Mouse (Mus musculus) midbrain, postnatal 0 days (tissue): Measurements from ENCODE around the gene Fbf1. TPM values are rescaled to one million over a fixed set of nuclear protein-coding genes. Genes with fewer than 3 reads are reported as not detected.

ENCODE experiments used
- ATAC-seq: fragments of 200-750 bp; cut with Nextera tagmentation; 2 replicates; pipeline ENCODE4 v1.8.0; 2017; ENCODE audit warnings: moderate number of reproducible peaks, mild to moderate bottlenecking, moderate TSS enrichment, moderate library complexity; ENCODE audit not compliant: low FRiP score
- DNase-seq: peaks from one replicate; pipeline ENCODE4 v3.0.0-alpha.2; 2015; ENCODE audit warnings: low spot score
- H3K27ac ChIP-seq: fragments of 300-500 bp; sonication (generic); 2 replicates; pipeline ENCODE4 v1.5.1; 2014; ENCODE audit warnings: low read depth, mild to moderate bottlenecking, low read length, mixed read lengths
- H3K27me3 ChIP-seq: fragments of 300-500 bp; sonication (generic); 2 replicates; pipeline ENCODE4 v1.6.1; 2014; ENCODE audit warnings: low read length, control low read depth, mixed read lengths; ENCODE audit not compliant: insufficient read depth
- H3K36me3 ChIP-seq: fragments of 300-500 bp; sonication (generic); 2 replicates; pipeline ENCODE4 v1.6.1; 2014; ENCODE audit warnings: low read length, control low read depth, mixed read lengths; ENCODE audit not compliant: insufficient read depth
- H3K4me1 ChIP-seq: fragments of 300-500 bp; sonication (generic); 2 replicates; pipeline ENCODE4 v1.6.1; 2014; ENCODE audit warnings: mild to moderate bottlenecking, control low read depth, antibody characterized with exemption, low read length, mixed read lengths; ENCODE audit not compliant: insufficient read depth
- H3K4me2 ChIP-seq: fragments of 300-500 bp; sonication (generic); 2 replicates; pipeline ENCODE4 v1.6.1; 2014; ENCODE audit warnings: low read depth, mild to moderate bottlenecking, low read length, mixed read lengths; ENCODE audit not compliant: poor library complexity, severe bottlenecking
- H3K4me3 ChIP-seq: fragments of 300-500 bp; sonication (generic); 2 replicates; pipeline ENCODE4 v1.5.1; 2014; ENCODE audit warnings: low read depth, mild to moderate bottlenecking, low read length, moderate library complexity
- H3K9ac ChIP-seq: fragments of 300-500 bp; sonication (generic); replicated peaks from 2 replicates; pipeline ENCODE4 v1.6.1; 2014; ENCODE audit warnings: mild to moderate bottlenecking, low read length, moderate library complexity, mixed read lengths; ENCODE audit not compliant: poor library complexity, severe bottlenecking
- H3K9me3 ChIP-seq: fragments of 300-500 bp; sonication (generic); 2 replicates; pipeline ENCODE4 v1.6.1; 2016; ENCODE audit warnings: low read length, control low read depth
- CTCF ChIP-seq: IDR thresholded peaks from 2 replicates; pipeline ENCODE4 v1.5.1; 2016; ENCODE audit warnings: antibody characterized with exemption, mild to moderate bottlenecking
- WGBS: fragments of 180-500 bp; shearing (Covaris S2); extraction: QIAGEN DNeasy Blood & Tissue Kit; methylation state at CpG from one replicate; pipeline ENCODE4 v1.1.7; 2014; 5-methylcytosine and 5-hydroxymethylcytosine counted together
- polyA plus RNA-seq: library from polyadenylated mRNA; unstranded; fragments of >200 nt; fragmentation: Nextera tagmentation; extraction: Ambion mirVana; gene quantifications from 2 replicates; pipeline ENCODE4 v1.2.1, GENCODE M21; 2015
- total RNA-seq: library from RNA; depleted of rRNA; stranded (reverse); fragments of >200 nt; gene quantifications from 2 replicates; pipeline ENCODE4 v1.2.3, GENCODE M21; 2014; rRNA removed

Gene Fbf1
- total RNA-seq (82.2 and 83.0 TPM in 2 replicates), polyA plus RNA-seq (38.6 and 43.7 TPM in 2 replicates)

DNA sequence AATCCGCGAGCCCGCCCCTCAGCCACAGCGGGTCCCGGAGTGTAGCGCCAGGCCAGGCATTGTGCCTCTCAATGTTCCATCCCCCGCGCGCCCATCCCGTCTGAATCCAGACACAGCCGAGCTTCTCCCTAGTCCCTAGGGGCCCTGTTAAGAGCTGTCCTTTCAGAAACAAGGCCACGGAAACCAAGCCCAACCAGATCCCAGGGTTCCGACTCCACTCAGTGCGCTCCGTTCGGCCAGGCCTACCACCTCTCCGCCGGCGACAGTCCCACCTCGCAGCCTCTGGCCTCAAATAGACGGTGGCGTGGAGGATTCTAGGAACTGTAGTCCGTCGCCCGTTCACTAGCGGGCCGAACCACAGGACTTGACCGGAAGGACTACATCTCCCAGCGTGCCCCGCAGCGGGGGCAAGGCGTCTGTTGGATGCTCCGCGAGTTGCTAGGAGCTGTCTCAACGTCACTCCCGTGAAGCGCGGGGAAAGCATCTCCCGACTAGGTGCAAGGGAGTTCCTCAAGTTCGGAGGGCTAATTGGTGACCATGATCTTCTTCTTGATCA is at the start of gene Fbf1:
Gene Fbf1, minus strand, starts transcription at position 283 of the 556 bp plus-strand sequence.
- WGBS = under 1% methylated on average over 40 of the region's 40 CpGs
- DNase-seq = peak; percentile 99
- no peaks in the 10 kb centered on the region for H3K9me3 ChIP-seq
- H3K36me3 ChIP-seq = peaks cover 24% of the 10 kb centered on the region
- peak within 1 kb of the TSS; percentile 72 for H3K4me2 ChIP-seq
- H3K27me3 ChIP-seq = no peaks in the 10 kb centered on the region
- H3K4me1 ChIP-seq = peaks cover 3% of the 10 kb centered on the region; the same call in 1 of the 2 replicates
- H3K4me3 ChIP-seq = peak within 1 kb of the TSS; percentile 44
- ATAC-seq = peak; percentile 95
- H3K27ac ChIP-seq = peak within 1 kb of the TSS; percentile 84
- H3K9ac ChIP-seq = peak within 1 kb of the TSS; percentile 57
- TF ChIP-seq CTCF = peak; percentile 17; the same call in 1 of the 2 replicates

DNA sequence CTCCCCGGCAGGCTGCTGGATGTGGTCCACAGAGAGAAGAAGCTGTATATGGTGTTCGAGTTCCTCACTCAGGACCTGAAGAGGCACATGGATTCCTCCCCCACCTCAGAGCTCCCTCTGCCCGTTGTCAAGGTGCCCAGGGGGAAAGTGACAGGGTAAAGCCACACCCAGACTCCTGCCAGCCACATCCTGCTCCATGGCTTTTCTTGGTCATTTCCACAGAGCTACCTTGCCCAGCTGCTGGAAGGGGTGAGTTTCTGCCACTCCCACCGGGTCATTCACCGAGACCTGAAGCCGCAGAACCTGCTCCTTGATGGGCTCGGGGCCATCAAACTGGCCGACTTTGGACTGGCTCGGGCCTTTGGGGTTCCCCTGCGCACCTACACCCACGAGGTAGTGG is 48.6 kb upstream of the Fbf1 start:
- ATAC-seq = no peak
- no peaks in the 10 kb centered on the region; the same call in 1 of the 2 replicates for H3K9me3 ChIP-seq
- peaks cover 16% of the 10 kb centered on the region for H3K27me3 ChIP-seq
- TF ChIP-seq CTCF = no peak
- H3K36me3 ChIP-seq = peaks cover 3% of the 10 kb centered on the region; the same call in 1 of the 2 replicates
- H3K4me1 ChIP-seq = 0 out of 2 replicates have a peak, but pooled peaks cover 3% of the 10 kb centered on the region
- no peak overlapping the region for H3K4me3 ChIP-seq
- H3K9ac ChIP-seq = no peak overlapping the region
- DNase-seq = no peak
- no peak overlapping the region for H3K27ac ChIP-seq
- H3K4me2 ChIP-seq = no peak overlapping the region
- 82% methylated on average over 11 of the region's 11 CpGs for WGBS

DNA sequence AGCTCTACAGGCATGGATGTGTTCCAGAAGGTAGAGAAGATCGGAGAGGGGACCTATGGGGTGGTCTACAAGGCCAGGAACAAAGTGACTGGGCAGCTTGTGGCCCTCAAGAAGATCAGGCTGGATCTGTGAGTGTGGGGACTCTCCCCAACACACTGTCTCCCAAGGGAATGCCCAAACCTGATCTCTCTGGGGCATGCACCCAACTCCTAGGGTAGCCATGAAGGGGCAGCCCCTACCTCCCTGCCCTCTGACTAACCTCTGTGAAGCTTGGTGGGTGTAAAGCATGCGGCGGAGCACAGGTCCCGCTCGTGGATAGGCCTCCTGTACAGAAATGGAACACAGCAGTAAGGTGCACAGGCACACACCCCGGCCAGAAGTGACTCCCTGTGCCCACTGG is 48.0 kb upstream of the Fbf1 start:
- no peaks in the 10 kb centered on the region for H3K9me3 ChIP-seq
- H3K27ac ChIP-seq = no peak overlapping the region
- DNase-seq = no peak
- no peak overlapping the region for H3K4me2 ChIP-seq
- 94% methylated on average over 6 of the region's 6 CpGs for WGBS
- no peak for TF ChIP-seq CTCF
- no peak overlapping the region for H3K4me3 ChIP-seq
- 0 out of 2 replicates have a peak, but pooled peaks cover 3% of the 10 kb centered on the region for H3K4me1 ChIP-seq
- no peak overlapping the region for H3K9ac ChIP-seq
- peaks cover 10% of the 10 kb centered on the region for H3K27me3 ChIP-seq
- ATAC-seq = no peak
- H3K36me3 ChIP-seq = peaks cover 3% of the 10 kb centered on the region; the same call in 1 of the 2 replicates

DNA sequence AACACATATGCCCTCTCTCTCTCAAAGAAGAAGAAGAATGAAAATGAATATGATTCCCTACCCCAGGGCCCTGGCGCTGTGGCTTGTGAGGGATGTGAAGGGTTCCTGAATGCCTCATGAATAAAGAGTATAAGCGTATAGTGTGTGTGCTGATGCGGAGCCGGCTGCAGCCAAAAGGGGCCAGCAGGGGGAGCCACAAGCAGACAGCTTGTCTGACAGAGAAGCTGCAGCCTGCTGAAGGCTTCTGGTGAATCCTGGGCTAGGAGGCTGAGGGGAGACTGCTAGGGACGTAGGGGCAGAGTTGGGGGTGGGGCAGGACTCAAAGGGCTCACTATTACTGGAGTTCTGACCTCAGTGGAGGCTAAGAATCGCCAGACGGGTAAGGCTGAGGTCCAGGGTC is 47.2 kb upstream of the Fbf1 start:
- DNase-seq (peak; percentile 19), ATAC-seq (no peak)
- Histone ChIP-seq H3K36me3 (peaks cover 3% of the 10 kb centered on the region; the same call in 1 of the 2 replicates), H3K27ac (no peak overlapping the region), H3K27me3 (0 out of 2 replicates have a peak, but pooled peaks cover 3% of the 10 kb centered on the region), H3K4me2 (no peak overlapping the region), H3K9me3 (no peaks in the 10 kb centered on the region), H3K4me3 (no peak overlapping the region), H3K4me1 (0 out of 2 replicates have a peak, but pooled peaks cover 3% of the 10 kb centered on the region), H3K9ac (no peak overlapping the region)
- WGBS = 82% methylated on average over 7 of the region's 7 CpGs
- peak; percentile 49 for TF ChIP-seq CTCF

DNA sequence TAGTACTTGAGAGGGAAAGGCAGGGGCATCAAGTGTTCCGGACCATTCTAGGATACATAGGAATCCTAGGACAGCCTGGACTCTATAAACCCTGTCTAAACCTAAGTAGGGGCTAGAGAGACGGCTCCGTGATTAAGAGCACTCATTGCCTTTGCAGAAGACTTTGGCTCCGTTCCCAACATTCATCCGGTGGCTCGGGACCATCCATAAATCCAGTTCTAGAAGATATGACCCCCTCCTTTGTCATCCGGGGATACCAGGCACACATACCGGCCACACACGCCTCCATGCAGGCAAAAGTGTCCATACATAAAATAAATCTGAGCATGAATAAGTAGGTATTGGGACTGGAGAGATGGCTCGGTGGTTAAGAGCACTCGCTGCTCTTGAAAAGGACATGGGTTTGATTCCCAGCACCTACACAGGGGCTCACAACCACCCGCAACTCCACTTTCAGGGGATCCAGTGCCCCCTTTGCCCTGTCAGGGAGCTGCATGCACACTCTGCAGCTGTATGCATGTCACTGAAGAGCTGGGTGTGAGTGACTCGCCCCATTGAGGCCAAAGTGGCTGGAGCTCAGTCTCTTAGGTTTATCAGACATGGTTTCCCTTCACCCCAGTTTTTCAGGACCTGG is 46.0 kb upstream of the Fbf1 start:
- Histone ChIP-seq H3K4me2 (no peak overlapping the region), H3K9me3 (no peaks in the 10 kb centered on the region), H3K4me3 (no peak overlapping the region), H3K4me1 (no peaks in the 10 kb centered on the region), H3K27ac (no peak overlapping the region), H3K36me3 (peaks cover 3% of the 10 kb centered on the region; the same call in 1 of the 2 replicates), H3K9ac (no peak overlapping the region), H3K27me3 (no peaks in the 10 kb centered on the region)
- WGBS = 93% methylated on average over 13 of the region's 13 CpGs
- DNase-seq (no peak), ATAC-seq (no peak)
- TF ChIP-seq CTCF = no peak

DNA sequence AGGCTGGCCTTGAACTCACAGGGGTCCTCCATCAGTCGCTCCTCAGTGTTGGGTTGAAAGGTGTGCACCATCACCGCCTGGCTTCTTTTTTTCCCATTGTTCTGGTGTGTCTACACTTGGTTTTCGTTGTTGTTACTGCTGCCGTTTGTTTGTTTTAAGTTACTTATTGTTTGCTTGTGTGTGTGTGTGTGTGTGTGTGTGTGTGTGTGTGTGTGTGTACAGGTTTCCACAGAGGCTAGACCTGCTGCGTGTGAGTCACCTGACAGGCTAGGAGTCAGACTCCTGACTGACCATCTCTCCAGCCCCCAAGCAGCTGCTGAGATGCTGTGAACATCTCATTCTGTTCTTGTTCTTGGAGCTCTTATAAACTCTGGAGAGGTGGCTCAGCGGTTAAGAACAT is 44.9 kb upstream of the Fbf1 start:
- Histone ChIP-seq H3K9me3 (no peaks in the 10 kb centered on the region), H3K9ac (no peak overlapping the region), H3K27ac (no peak overlapping the region), H3K36me3 (peaks cover 3% of the 10 kb centered on the region; the same call in 1 of the 2 replicates), H3K27me3 (no peaks in the 10 kb centered on the region), H3K4me2 (no peak overlapping the region), H3K4me1 (no peaks in the 10 kb centered on the region), H3K4me3 (no peak overlapping the region)
- no peak for DNase-seq
- TF ChIP-seq CTCF = no peak
- no peak for ATAC-seq
- WGBS = 91% methylated on average over 6 of the region's 6 CpGs
